Mouse (Mus musculus) forebrain, postnatal 0 days (tissue): ENCODE results near the gene Smyd3. TPM values are rescaled to one million over a fixed set of nuclear protein-coding genes. Genes with fewer than 3 reads are reported as not detected.

Source experiments
- ATAC-seq: fragments of 200-750 bp; cut with Nextera tagmentation; 2 replicates; pipeline ENCODE4 v1.8.0; 2017; ENCODE audit warnings: mild to moderate bottlenecking, moderate library complexity
- DNase-seq: peaks from one replicate; pipeline ENCODE4 v3.0.0-alpha.2; 2015
- H3K27ac ChIP-seq: fragments of 300-500 bp; sonication (generic); 2 replicates; pipeline ENCODE4 v1.5.1; 2014; ENCODE audit warnings: low read depth, mild to moderate bottlenecking, antibody characterized with exemption, low read length, moderate library complexity, mixed read lengths
- H3K27me3 ChIP-seq: fragments of 300-500 bp; sonication (generic); 2 replicates; pipeline ENCODE4 v1.6.1; 2014; ENCODE audit warnings: mild to moderate bottlenecking, low read length, mixed read lengths; ENCODE audit not compliant: insufficient read depth
- H3K36me3 ChIP-seq: fragments of 300-500 bp; sonication (generic); 2 replicates; pipeline ENCODE4 v1.6.1; 2014; ENCODE audit warnings: mild to moderate bottlenecking, moderate library complexity; ENCODE audit not compliant: insufficient read depth
- H3K4me1 ChIP-seq: fragments of 300-500 bp; sonication (generic); 2 replicates; pipeline ENCODE4 v1.6.1; 2014; ENCODE audit warnings: antibody characterized with exemption; ENCODE audit not compliant: insufficient read depth
- H3K4me2 ChIP-seq: fragments of 300-500 bp; sonication (generic); 2 replicates; pipeline ENCODE4 v1.6.1; 2014; ENCODE audit warnings: low read depth, mild to moderate bottlenecking, moderate library complexity
- H3K4me3 ChIP-seq: fragments of 300-500 bp; sonication (generic); 2 replicates; pipeline ENCODE4 v1.5.1; 2014; ENCODE audit warnings: low read depth, low read length, mixed read lengths
- H3K9ac ChIP-seq: fragments of 300-500 bp; sonication (generic); 2 replicates; pipeline ENCODE4 v1.6.1; 2014; ENCODE audit warnings: mild to moderate bottlenecking
- H3K9me3 ChIP-seq: fragments of 300-500 bp; sonication (generic); 2 replicates; pipeline ENCODE4 v1.6.1; 2016; ENCODE audit warnings: low read length
- CTCF ChIP-seq: sonication (generic); IDR thresholded peaks from 2 replicates; pipeline ENCODE4 v1.5.1; 2016; ENCODE audit warnings: antibody characterized with exemption, control low read depth, low read depth
- WGBS: fragments of 180-500 bp; shearing (Covaris S2); extraction: QIAGEN DNeasy Blood & Tissue Kit; methylation state at CpG from one replicate; pipeline ENCODE4 v1.1.7; 2014; 5-methylcytosine and 5-hydroxymethylcytosine counted together
- polyA plus RNA-seq: library from polyadenylated mRNA; unstranded; fragments of >200 nt; fragmentation: Nextera tagmentation; extraction: Ambion mirVana; gene quantifications from 2 replicates; pipeline ENCODE4 v1.2.1, GENCODE M21; 2015
- total RNA-seq: library from RNA; depleted of rRNA; stranded (reverse); fragments of >200 nt; gene quantifications from 2 replicates; pipeline ENCODE4 v1.2.3, GENCODE M21; 2014

Gene Smyd3
- total and polyA plus RNA-seq, 2 experiments from 2014 or later, result 19.0 to 27.6 TPM

DNA sequence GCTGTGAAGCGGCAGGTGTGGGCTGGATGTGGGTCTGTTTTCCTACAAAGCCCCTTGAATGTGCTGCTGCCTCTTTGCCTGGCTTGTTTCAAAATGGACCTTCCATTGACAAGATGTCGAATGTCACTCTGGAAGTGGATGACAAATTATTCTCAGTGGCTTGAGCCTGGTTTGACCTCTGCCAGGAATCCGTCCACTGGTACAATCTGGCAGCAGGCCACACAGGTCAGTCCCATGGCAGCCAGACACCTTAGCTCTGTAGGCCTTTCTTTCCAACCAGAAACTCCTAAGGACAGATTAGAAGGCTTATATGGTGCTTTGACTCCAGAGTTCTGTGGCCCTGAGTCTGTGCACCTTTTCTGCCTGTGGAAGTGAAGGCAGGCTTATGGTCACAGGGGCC, 507.9 kb downstream of the Smyd3 start:
- WGBS, result 92% methylated on average over 3 of the region's 3 CpGs
- Histone ChIP-seq H3K27ac (no peak overlapping the region), H3K4me2 (no peak overlapping the region), H3K4me1 (no peaks in the 10 kb centered on the region), H3K36me3 (no peaks in the 10 kb centered on the region), H3K9me3 (no peaks in the 10 kb centered on the region), H3K4me3 (no peak overlapping the region), H3K9ac (no peak overlapping the region), H3K27me3 (no peaks in the 10 kb centered on the region)
- no peak for ATAC-seq
- DNase-seq, result no peak
- TF ChIP-seq CTCF, result no peak

DNA sequence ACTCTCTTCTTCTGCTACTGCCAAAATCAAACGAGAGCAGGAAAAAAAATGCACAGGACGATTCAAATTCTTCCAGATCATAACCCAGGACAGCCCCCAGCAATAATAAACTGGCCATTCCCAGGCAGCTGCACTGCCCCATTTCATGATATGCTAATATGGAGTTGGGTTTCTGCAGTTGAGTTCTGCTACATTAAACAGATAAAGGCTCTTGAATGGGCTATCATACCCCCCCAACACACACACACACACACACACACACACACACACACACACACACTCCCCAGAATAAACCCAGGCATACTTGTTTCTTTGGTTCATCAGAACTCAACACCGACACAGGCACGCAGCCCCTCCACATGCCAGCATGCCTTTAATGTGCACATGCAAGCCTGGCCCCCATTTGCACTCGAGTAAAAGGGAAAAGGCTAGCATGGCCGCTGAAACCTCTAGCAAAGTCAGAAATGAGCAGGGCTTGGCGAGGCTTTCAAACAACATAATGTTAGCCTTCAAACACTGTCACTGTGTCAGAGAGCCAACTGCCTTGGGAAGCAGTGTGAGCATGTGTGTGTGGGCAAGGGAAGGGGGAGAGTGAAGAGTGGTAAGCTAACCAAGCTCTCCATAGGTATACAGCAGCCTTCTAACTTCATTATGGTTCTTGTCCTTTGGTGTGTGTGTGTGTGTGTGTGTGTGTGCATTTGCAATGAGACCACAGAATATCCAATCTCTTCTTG, 513.5 kb downstream of the Smyd3 start:
- no peak overlapping the region for H3K9ac ChIP-seq
- H3K4me1 ChIP-seq, result no peaks in the 10 kb centered on the region
- no peak overlapping the region for H3K4me2 ChIP-seq
- no peak for TF ChIP-seq CTCF
- DNase-seq (peak; percentile 80), ATAC-seq (peak; percentile 94)
- 41% methylated on average over 7 of the region's 7 CpGs for WGBS
- H3K9me3 ChIP-seq, result no peaks in the 10 kb centered on the region
- no peak overlapping the region for H3K4me3 ChIP-seq
- H3K27ac ChIP-seq, result no peak overlapping the region; the same call in 1 of the 2 replicates
- no peaks in the 10 kb centered on the region for H3K27me3 ChIP-seq
- no peaks in the 10 kb centered on the region for H3K36me3 ChIP-seq

DNA sequence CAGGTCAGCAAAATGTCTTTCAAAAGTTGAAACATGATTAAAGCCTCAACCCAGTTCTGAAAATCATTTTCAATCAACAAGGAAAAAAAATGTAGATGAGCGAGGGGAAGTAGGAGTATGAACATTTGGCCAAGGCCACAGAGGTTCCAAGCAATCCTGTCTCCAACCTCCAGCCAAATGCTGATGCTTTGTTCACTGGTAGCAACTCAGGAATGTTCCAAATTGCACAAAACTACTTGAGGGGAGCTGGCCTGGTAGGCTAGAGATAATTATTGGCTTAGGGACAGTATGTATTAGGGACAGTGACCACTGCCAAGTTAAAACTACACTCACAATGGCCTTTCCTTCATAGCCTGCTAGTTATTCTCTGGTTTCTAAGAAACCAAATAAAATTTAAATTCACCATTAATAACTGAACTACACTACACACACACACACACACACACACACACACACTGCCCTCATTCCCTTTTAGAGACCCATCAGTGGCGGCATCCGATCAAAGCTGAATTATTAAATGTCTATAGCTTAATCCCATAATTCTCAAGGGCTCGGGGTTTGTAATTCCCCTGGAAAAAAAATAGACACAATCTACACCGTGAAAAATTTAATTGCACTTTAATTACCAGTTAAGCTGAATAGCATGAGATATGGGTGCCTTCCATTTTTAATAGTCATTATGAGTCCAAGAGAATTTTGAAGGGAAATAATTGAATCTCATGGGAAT, 514.3 kb downstream of the Smyd3 start:
- ATAC-seq, result peak; percentile 2; the same call in 1 of the 2 replicates

DNA sequence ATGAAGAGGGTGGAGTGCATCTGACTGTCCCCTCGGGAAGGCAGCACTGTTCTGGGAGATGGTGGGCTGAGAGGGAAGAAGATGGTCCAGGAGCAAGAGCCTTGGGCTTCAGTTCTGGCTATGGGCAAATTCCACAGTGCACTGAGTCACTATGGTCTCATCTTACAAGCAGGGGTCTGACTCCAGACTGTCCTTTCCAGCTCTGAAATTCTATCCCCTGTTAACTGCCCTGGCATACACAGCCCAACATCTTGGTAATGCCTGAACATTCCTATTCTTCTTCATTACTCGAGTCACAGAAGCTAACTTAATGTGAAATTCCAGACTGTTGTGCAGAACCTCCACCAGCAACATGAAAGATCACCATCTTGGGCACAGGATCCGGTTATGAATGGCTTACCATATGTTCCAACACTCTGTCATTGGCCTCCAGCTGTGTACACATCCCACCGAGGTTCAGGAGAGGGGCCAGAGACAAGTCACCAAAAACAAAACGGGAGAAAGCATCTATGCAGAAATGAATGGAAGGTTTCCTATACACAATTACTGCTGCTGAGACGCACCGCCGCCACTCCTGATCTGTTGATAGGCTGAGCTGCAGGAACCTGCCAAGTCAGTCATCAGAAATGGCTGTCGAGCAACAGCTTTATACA, 517.8 kb downstream of the Smyd3 start:
- no peaks in the 10 kb centered on the region for H3K9me3 ChIP-seq
- ATAC-seq, result no peak
- 52% methylated on average over 9 of the region's 9 CpGs for WGBS
- H3K4me1 ChIP-seq, result no peaks in the 10 kb centered on the region
- no peak for DNase-seq
- H3K27ac ChIP-seq, result no peak overlapping the region
- no peaks in the 10 kb centered on the region for H3K36me3 ChIP-seq
- no peak overlapping the region for H3K4me2 ChIP-seq
- H3K27me3 ChIP-seq, result no peaks in the 10 kb centered on the region
- TF ChIP-seq CTCF, result no peak
- no peak overlapping the region for H3K4me3 ChIP-seq
- no peak overlapping the region for H3K9ac ChIP-seq

More for the DNA sequence above, 514.3 kb downstream of the Smyd3 start:
- Histone ChIP-seq H3K9ac (no peak overlapping the region), H3K27ac (no peak overlapping the region; the same call in 1 of the 2 replicates), H3K27me3 (no peaks in the 10 kb centered on the region), H3K4me1 (no peaks in the 10 kb centered on the region), H3K4me3 (no peak overlapping the region), H3K4me2 (no peak overlapping the region), H3K9me3 (no peaks in the 10 kb centered on the region), H3K36me3 (no peaks in the 10 kb centered on the region)
- TF ChIP-seq CTCF, result no peak
- 51% methylated on average over 5 of the region's 5 CpGs for WGBS
- no peak for DNase-seq

DNA sequence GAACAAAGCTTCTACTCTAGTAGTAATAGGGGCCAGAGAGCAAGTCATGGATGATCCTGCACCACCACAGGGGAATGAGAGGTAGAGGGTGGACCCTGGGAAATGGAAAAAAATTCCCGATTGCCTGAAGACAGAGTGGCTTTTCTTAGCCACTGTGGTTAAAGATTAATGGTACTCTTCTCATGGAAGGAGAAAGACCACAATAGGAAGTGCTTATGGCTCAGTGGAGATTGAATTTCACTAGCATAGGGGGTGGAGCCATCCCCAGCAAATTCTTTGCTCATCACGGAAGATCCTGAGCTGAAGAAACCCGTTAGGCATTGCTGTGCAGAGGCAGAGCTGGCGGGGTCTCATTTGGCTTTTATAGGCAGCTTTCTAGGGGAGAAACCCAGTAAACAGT, 520.0 kb downstream of the Smyd3 start:
- Histone ChIP-seq H3K27ac (no peak overlapping the region), H3K4me2 (no peak overlapping the region), H3K4me1 (no peaks in the 10 kb centered on the region), H3K4me3 (no peak overlapping the region), H3K9me3 (no peaks in the 10 kb centered on the region), H3K36me3 (no peaks in the 10 kb centered on the region), H3K27me3 (no peaks in the 10 kb centered on the region), H3K9ac (no peak overlapping the region)
- DNase-seq, result no peak
- no peak for TF ChIP-seq CTCF
- 43% methylated on average over 4 of the region's 4 CpGs for WGBS
- ATAC-seq, result no peak

DNA sequence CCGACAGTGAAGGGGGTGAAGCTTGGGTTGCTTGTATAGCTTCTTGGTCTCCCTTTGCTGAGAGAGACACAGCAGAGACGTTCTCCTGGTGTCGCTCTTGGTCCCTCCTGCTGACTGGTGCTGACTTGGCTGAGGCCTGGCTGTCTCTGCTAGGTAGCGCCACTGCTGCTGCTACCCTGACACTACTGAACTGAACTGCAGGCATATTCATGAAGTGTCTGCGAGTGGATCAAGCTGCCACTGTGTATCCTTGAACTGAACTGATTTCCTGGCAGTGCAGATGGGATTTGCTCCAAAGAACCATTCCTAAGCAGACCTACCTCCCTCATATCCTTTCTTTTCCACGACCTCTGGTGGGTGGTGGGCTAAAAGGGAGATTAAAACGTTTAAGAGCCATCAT, 523.6 kb downstream of the Smyd3 start:
- Histone ChIP-seq H3K9me3 (no peaks in the 10 kb centered on the region), H3K27me3 (no peaks in the 10 kb centered on the region), H3K4me1 (no peaks in the 10 kb centered on the region), H3K4me2 (no peak overlapping the region), H3K27ac (no peak overlapping the region), H3K4me3 (no peak overlapping the region), H3K9ac (no peak overlapping the region), H3K36me3 (no peaks in the 10 kb centered on the region)
- no peak; the same call in 1 of the 2 replicates for ATAC-seq
- no peak for TF ChIP-seq CTCF
- no peak for DNase-seq
- WGBS, result 67% methylated on average over 7 of the region's 7 CpGs

DNA sequence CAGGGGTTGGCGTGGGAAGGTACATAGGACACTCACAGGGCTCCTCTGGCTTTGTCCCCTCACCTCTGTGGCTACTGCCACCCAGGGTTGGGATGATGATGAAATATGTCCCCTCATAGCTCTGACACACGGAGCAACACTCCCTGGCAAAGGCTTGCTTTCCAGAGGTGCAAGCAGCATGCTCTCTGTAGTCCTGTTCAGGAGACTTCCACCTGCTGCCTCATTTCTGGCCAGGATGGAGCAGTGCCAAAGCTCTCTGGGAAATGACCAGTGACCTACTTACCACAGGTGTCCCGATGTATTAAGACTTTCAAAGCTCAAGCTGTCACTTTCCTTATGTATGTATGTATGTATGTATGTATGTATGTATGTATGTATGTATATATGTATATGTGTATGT, 525.3 kb downstream of the Smyd3 start:
- no peak overlapping the region for H3K4me2 ChIP-seq
- DNase-seq, result no peak
- WGBS, result 95% methylated on average over 3 of the region's 3 CpGs
- H3K27ac ChIP-seq, result no peak overlapping the region
- H3K27me3 ChIP-seq, result no peaks in the 10 kb centered on the region
- H3K9ac ChIP-seq, result no peak overlapping the region
- no peaks in the 10 kb centered on the region for H3K9me3 ChIP-seq
- no peak for TF ChIP-seq CTCF
- no peaks in the 10 kb centered on the region for H3K36me3 ChIP-seq
- no peaks in the 10 kb centered on the region for H3K4me1 ChIP-seq
- ATAC-seq, result no peak
- no peak overlapping the region for H3K4me3 ChIP-seq
